Mouse (Mus musculus) mesoderm, embryonic 11.5 days (tissue): ENCODE data around the gene Rpl29.
A peak's percentile ranks its signal among the peaks of the same experiment; 100 is the strongest.

Source experiments
- DNase-seq: peaks from one replicate; pipeline ENCODE4 v3.0.0-alpha.2; 2012; ENCODE audit warnings: low read depth, low spot score

Gene Rpl29

GRCm38 (mm10) chr9:106417841-106418625 is 11.2 kb upstream of the Rpl29 start:
- DNase-seq: peak; percentile 60

GRCm38 (mm10) chr9:106420608-106421007 is 8.6 kb upstream of the Rpl29 start:
- DNase-seq: peak; percentile 50

GRCm38 (mm10) chr9:106421033-106421864 is 8.0 kb upstream of the Rpl29 start:
- no peak for DNase-seq

GRCm38 (mm10) chr9:106421865-106422160 is 7.4 kb upstream of the Rpl29 start:
- peak; percentile 94 for DNase-seq

- no peak for DNase-seq
Measured at GRCm38 (mm10) chr9:106428719-106429220, 484 bp upstream of the Rpl29 start.

GRCm38 (mm10) chr9:106430015-106430264 is 686 bp downstream of the Rpl29 start:
- no peak for DNase-seq

- DNase-seq: no peak
Measured at GRCm38 (mm10) chr9:106433389-106433788, 4.1 kb downstream of the Rpl29 start.

GRCm38 (mm10) chr9:106436566-106436965 is 7.3 kb downstream of the Rpl29 start:
- DNase-seq: no peak

GRCm38 (mm10) chr9:106442680-106443079 is 13.4 kb downstream of the Rpl29 start:
- DNase-seq: no peak

GRCm38 (mm10) chr9:106444836-106445235 is 15.6 kb downstream of the Rpl29 start:
- no peak for DNase-seq

- DNase-seq: peak; percentile 93
Measured at GRCm38 (mm10) chr9:106447348-106447747, 18.1 kb downstream of the Rpl29 start, which contains the start of the genes Abhd14b and Abhd14a. Abhd14b (plus strand) TSS chr9:106447459. Abhd14a (minus strand) TSS chr9:106447678.

GRCm38 (mm10) chr9:106447951-106448350 is 18.7 kb downstream of the Rpl29 start:
- no peak for DNase-seq

- DNase-seq: peak; percentile 63
Measured at GRCm38 (mm10) chr9:106448498-106449031, 19.3 kb downstream of the Rpl29 start.

GRCm38 (mm10) chr9:106449947-106450346 is 20.7 kb downstream of the Rpl29 start:
- no peak for DNase-seq

- DNase-seq: peak; percentile 75
Measured at GRCm38 (mm10) chr9:106450661-106451060, 21.4 kb downstream of the Rpl29 start.

GRCm38 (mm10) chr9:106451298-106451697 is 22.0 kb downstream of the Rpl29 start:
- DNase-seq: no peak

GRCm38 (mm10) chr9:106451899-106452298 is 22.6 kb downstream of the Rpl29 start:
- no peak for DNase-seq

- no peak for DNase-seq
Measured at GRCm38 (mm10) chr9:106452351-106452750, 23.1 kb downstream of the Rpl29 start.

GRCm38 (mm10) chr9:106452821-106453220 is 23.6 kb downstream of the Rpl29 start:
- peak; percentile 87 for DNase-seq

- DNase-seq: peak; percentile 79
Measured at GRCm38 (mm10) chr9:106453271-106454070, 24.2 kb downstream of the Rpl29 start, which contains the start of gene Pcbp4. Pcbp4 (plus strand) TSS chr9:106453291.

- DNase-seq: peak; percentile 47
Measured at GRCm38 (mm10) chr9:106454071-106454761, 25.0 kb downstream of the Rpl29 start.
